Mouse (Mus musculus): Measurements from ENCODE around the gene Cd47. TPM values are rescaled to one million over a fixed set of nuclear protein-coding genes. Genes with fewer than 3 reads are reported as not detected.

The Cd47 gene
- total and polyA plus RNA-seq, 2 experiments, result 34.7 to 87.7 TPM

- 88% methylated on average over 5 of the region's 5 CpGs for whole genome bisulfite sequencing
- TF ChIP-seq POLR2A (IDR thresholded peaks at IDR 0.05; ENCODE audit: extremely low read depth, insufficient read depth, low read length), result no peak
- TF ChIP-seq CTCF (IDR thresholded peaks at IDR 0.05; ENCODE audit: low read depth, low read length), result no peak
- Histone ChIP-seq H3K27ac (replicated peaks; ENCODE audit: insufficient read depth, low read depth, low read length) (no peak overlapping the region), H3K79me2 (ENCODE audit: control insufficient read depth, insufficient read depth, low read length) (no peaks in the 10 kb centered on the region), H3K9ac (ENCODE audit: low read depth, low read length) (no peak overlapping the region), H3K27me3 (ENCODE audit: control insufficient read depth, insufficient read depth, low read length) (no peaks in the 10 kb centered on the region), H3K4me3 (ENCODE audit: insufficient read depth, low read depth, low read length) (no peak overlapping the region), H3K36me3 (ENCODE audit: control insufficient read depth, insufficient read depth, low read length) (no peaks in the 10 kb centered on the region), H3K4me1 (ENCODE audit: control insufficient read depth, insufficient read depth, low read length) (no peaks in the 10 kb centered on the region)
- no peak for DNase-seq (ENCODE audit: extremely low read depth, low read depth, low spot score)
These were observed 158.6 kb downstream of the Cd47 start for GRCm38 (mm10) chr16:49958900-49959436.

GRCm38 (mm10) chr16:49962305-49962704 is 162.0 kb downstream of the Cd47 start:
- Histone ChIP-seq H3K79me2 (ENCODE audit: control insufficient read depth, insufficient read depth, low read length) (no peaks in the 10 kb centered on the region), H3K36me3 (ENCODE audit: control insufficient read depth, insufficient read depth, low read length) (no peaks in the 10 kb centered on the region), H3K9ac (ENCODE audit: low read depth, low read length) (no peak overlapping the region), H3K27me3 (ENCODE audit: control insufficient read depth, insufficient read depth, low read length) (no peaks in the 10 kb centered on the region), H3K27ac (replicated peaks; ENCODE audit: insufficient read depth, low read depth, low read length) (no peak overlapping the region), H3K4me1 (ENCODE audit: control insufficient read depth, insufficient read depth, low read length) (peaks cover 7% of the 10 kb centered on the region; the same call in 1 of the 2 replicates), H3K4me3 (ENCODE audit: insufficient read depth, low read depth, low read length) (no peak overlapping the region)
- no peak for DNase-seq (ENCODE audit: extremely low read depth, low read depth, low spot score)
- TF ChIP-seq CTCF (IDR thresholded peaks at IDR 0.05; ENCODE audit: low read depth, low read length) (no peak), POLR2A (IDR thresholded peaks at IDR 0.05; ENCODE audit: extremely low read depth, insufficient read depth, low read length) (no peak)
- 89% methylated on average over 3 of the region's 3 CpGs for WGBS

DNA sequence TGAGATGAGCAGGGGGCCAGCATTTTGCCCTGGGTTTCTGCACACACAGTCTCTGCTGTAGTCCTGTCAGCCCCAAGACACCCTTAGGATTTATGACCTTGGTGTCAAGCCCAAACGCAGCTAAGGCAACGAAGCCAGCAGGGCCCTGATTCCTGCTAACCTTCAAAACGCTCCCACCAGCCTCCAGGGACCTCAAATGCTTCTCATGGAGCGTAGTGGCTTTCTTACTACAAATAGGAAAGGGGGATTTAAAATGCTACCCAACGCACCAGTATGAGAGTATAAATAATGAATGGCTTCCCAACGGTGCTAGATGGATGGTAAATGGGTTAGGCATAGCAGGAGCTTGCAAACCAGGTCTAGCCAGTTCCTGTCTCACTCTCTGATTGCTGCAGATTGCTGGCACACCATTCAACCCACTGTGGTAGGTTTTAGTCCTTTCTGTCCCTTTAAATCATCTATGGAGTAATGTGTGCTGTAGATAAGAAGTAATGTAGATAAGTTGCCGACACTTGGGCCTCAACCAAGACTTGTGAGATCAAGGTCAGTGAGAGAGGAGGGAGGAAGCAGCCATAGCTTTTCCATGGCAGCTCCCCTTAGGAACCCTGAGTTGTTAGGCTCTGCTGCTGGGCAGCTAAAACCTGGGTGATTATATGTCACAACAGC is 164.1 kb downstream of the Cd47 start:
- no peak overlapping the region for H3K4me3 ChIP-seq (ENCODE audit: insufficient read depth, low read depth, low read length)
- no peaks in the 10 kb centered on the region for H3K79me2 ChIP-seq (ENCODE audit: control insufficient read depth, insufficient read depth, low read length)
- no peak overlapping the region for H3K27ac ChIP-seq (replicated peaks; ENCODE audit: insufficient read depth, low read depth, low read length)
- no peaks in the 10 kb centered on the region for H3K36me3 ChIP-seq (ENCODE audit: control insufficient read depth, insufficient read depth, low read length)
- no peak overlapping the region for H3K9ac ChIP-seq (ENCODE audit: low read depth, low read length)
- peaks cover 7% of the 10 kb centered on the region; the same call in 1 of the 2 replicates for H3K4me1 ChIP-seq (ENCODE audit: control insufficient read depth, insufficient read depth, low read length)
- WGBS, result 75% methylated on average over 7 of the region's 7 CpGs
- TF ChIP-seq POLR2A (IDR thresholded peaks at IDR 0.05; ENCODE audit: extremely low read depth, insufficient read depth, low read length), result no peak
- no peak for TF ChIP-seq CTCF (IDR thresholded peaks at IDR 0.05; ENCODE audit: low read depth, low read length)
- no peaks in the 10 kb centered on the region for H3K27me3 ChIP-seq (ENCODE audit: control insufficient read depth, insufficient read depth, low read length)
- no peak for DNase-seq (ENCODE audit: extremely low read depth, low read depth, low spot score)

Other genes with a start within 250 kb of the Cd47 start
- gene Ift57, start 101.3 kb upstream of the Cd47 start, total RNA-seq (2014; rRNA removed), result 0.87 and 1.2 TPM in 2 replicates
- gene Ift57, start 101.3 kb upstream of the Cd47 start, polyA plus RNA-seq (2012; rRNA removed), result 0.31 and 0.86 TPM in 2 replicates

Measured in liver, adult 2 months (tissue).